Mouse (Mus musculus): ENCODE results near the gene Adarb2.
"Not testable (repeated sequence)": the region's sequence is repeated elsewhere in the genome, so short reads cannot be mapped to it uniquely, and the experiment has no call there.

Gene Adarb2

GRCm38 (mm10) chr13:8587447-8587846 lies 384.8 kb downstream of the Adarb2 start:
- DNase-seq (ENCODE audit: low spot score in 2 of 2) = no peak

DNA sequence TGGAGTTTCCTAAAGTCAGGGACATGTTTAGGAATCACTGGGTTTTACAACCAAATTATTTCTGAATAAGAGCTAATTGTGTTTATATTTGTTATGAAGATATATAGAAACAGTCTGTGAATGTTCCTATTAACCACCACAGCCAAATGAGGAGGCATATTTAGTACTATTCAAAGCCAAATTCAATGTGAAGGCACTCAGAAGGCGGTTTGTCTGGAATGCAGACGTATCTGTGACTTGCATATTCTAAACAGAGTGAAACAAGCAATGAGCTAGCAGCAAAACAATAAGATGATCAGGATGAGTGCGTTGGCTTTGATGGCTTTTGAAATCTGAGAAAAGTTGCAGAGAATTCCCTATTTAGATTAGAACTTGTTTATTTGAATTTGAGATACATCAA lies 387.8 kb downstream of the Adarb2 start:
- DNase-seq (ENCODE audit: low spot score in 2 of 2) = no peak

DNA sequence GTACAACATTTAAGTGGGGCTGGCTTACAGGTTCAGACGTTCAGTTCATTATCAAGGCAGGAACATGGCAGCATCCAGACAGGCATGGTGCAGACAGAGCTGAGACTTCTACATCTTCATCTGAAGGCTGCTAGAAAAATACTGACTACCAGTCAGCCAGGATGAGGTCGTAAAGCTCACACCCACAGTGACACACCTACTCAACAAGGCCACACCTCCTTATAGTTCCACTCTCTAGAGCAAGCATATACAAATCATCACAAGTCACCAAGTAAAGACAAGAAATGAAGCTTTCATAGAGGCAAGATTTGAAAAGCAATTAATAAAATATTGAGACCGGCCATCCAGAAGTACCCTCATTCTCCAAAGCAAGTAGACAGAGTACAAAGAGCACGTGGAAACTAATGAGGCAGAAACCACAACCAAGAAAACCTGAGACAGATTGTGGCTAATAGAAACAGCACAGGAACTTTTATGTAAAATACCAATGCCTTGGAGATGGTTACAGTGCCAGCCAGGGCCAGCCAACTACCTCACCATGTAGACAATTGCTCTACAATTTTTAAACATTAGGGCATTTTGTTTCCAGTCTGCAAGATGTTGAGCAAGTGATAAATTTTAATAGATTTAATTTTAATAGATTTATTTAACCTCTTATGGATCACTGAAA lies 394.4 kb downstream of the Adarb2 start:
- no peak for DNase-seq (ENCODE audit: low spot score in 2 of 2)

DNA sequence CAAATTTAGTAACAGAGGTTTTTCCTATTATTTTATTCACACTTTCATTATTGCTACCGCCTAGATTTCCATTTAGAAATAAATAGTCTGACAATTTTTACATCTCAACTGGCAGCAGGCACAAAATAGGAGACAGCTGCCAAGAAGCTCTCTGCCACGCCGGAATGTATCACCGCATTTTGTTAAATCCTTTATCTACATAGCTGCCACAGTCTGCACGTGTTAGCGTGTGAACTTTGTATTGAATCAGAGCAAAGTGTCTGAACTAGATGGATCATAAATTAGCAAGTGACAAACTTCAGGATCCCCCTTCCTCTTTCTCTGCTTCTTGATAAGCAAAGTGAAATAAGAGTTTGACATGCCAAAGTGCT lies 395.0 kb downstream of the Adarb2 start:
- no peak for DNase-seq (ENCODE audit: low spot score in 2 of 2)

DNA sequence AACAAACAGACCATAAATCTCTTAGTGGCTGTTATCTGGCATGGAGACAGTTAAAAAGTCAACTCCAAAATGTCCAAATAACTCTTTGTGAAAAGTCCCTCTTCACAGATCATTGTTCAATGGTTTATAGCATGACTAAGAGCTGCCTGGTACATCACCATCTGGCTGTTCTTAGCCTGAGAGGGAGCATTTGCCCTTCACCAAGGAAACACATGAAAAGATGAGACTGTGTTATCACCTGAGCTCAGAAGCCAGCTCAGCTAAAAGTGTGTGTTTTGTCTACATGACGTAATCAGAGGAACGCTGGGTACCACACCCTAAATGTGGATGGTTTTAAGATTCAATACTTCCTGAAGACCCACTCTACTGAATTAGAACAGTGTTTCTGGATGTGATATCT lies 403.0 kb downstream of the Adarb2 start:
- no peak for DNase-seq (ENCODE audit: low spot score in 2 of 2)

GRCm38 (mm10) chr13:8608040-8608439 lies 405.4 kb downstream of the Adarb2 start:
- DNase-seq (ENCODE audit: low spot score in 2 of 2) = no peak

- DNase-seq (ENCODE audit: low spot score in 2 of 2) = not testable (repeated sequence)
Measured at GRCm38 (mm10) chr13:8608918-8609317, 406.3 kb downstream of the Adarb2 start.

DNA sequence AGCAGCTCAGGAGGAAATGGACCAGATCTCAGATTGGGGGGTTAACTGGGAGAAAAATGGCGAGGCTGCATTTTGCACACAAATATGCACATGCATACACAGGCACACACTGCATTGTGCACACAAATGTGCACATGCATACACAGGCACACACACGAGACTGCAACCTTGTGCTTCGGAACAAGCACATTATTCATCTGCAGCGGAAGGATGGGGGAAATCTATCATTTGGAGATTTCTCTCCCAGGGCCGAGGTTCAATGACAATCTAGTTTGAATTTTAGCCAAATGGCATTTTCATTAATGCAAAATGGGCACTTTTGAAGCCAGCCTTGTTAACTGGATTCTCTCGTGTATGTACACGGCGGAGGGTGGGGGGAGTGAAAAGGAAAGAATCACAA lies 408.3 kb downstream of the Adarb2 start:
- DNase-seq (ENCODE audit: low spot score in 2 of 2) = no peak

GRCm38 (mm10) chr13:8612618-8613391 lies 410.1 kb downstream of the Adarb2 start:
- DNase-seq (ENCODE audit: low spot score in 2 of 2) = no peak

DNA sequence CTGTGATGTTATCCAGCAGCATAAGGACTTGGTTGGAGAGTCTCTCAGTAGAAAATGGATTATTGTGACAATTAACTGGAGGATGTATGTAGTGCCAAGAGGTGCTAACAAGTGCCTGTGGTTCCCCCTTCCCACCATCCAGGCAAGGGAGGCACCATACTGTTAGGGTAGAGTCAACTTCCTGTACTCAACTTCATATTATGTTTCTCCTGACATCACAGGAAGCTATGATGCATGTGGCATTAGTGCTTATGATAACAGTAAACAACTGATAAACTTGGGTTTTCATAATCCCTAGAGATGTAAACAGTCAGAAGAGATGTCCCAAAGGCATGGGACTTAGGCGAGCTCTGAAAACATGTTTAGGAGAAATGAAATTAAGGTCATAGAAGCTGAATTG lies 414.0 kb downstream of the Adarb2 start:
- no peak for DNase-seq (ENCODE audit: low spot score in 2 of 2)

DNA sequence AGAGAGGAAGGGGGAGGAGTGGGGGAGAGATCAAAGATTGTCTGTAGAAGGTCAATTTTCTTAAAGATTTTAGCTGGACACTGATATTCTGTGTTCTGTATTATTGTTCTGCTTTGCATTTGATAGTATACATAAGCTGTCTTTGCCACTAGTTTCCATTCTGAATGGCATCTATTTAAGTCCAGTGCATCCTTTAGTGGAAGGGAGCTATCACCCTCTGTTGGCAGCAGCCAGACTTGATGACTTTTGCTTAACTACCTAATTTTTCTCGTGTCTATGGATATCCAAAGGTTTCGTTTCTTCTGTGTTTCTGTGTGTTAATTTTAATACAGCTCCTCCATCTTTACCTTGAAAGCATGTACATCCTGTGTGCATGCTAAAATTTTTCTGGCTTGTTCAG lies 419.6 kb downstream of the Adarb2 start:
- DNase-seq (ENCODE audit: low spot score in 2 of 2) = no peak

GRCm38 (mm10) chr13:8629565-8629964 lies 426.9 kb downstream of the Adarb2 start:
- DNase-seq (ENCODE audit: low spot score in 2 of 2) = no peak

DNA sequence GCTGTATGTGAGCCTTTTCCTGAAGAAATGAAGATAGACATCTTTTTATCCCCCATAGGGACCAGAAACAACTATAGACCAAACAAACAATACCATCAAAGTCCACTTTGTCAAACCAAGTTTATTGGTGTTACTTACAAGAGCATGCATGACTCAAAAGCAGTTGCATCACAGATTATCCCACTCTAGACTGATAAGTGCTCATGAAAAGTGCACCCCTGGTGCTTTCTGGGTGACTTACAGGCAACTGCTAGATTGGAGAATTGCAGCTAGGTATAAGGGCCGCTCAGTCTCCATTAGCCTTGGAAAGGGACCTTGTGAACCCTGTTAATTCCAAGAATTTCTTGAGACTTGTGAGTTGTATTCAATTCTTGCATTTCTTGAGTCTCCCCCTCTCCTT lies 429.0 kb downstream of the Adarb2 start:
- DNase-seq (ENCODE audit: low spot score in 2 of 2) = no peak

DNA sequence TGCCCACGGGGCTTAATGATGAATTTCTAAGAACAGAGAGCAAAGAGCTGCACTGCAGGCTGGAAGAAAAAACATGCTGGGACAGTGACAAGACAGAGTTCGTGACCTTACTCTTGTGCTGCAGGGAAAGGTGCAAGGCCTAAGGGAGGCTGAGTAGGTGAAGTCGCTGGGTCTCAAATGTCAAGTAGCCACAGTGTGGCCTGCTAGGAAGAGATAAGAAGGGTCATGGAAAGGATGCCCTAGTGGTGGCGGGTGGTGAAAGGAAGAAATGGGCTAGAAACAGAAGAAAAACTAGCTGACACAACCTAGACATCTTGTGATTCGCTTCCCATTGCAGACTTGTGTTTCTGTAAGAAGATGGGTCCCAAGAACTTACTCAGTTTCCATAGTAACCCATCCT lies 429.4 kb downstream of the Adarb2 start:
- DNase-seq (ENCODE audit: low spot score in 2 of 2) = no peak

- no peak for DNase-seq (ENCODE audit: low spot score in 2 of 2)
Measured at GRCm38 (mm10) chr13:8633385-8634337, 431.0 kb downstream of the Adarb2 start.

GRCm38 (mm10) chr13:8642084-8642483 lies 439.4 kb downstream of the Adarb2 start:
- no peak for DNase-seq (ENCODE audit: low spot score in 2 of 2)

DNA sequence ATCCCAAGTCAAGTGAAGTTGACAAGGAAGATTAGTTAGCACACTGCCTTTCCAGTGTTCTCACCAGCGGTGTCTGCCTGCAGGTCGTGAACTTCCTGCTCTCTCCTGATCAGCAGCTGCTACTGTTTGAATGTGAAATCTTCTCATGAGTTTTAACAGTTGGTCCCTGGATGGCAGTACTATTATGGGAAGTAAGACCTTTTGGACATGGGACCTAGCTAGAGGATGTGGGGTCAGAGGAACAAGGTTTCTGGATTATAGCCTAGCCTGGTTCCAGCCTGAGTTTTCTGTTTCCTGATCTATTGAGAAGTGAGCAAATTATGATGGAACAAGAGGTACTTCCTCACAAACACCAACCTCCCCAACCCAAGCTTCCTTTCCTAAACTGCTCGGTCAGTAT lies 441.3 kb downstream of the Adarb2 start:
- no peak for DNase-seq (ENCODE audit: low spot score in 2 of 2)

DNA sequence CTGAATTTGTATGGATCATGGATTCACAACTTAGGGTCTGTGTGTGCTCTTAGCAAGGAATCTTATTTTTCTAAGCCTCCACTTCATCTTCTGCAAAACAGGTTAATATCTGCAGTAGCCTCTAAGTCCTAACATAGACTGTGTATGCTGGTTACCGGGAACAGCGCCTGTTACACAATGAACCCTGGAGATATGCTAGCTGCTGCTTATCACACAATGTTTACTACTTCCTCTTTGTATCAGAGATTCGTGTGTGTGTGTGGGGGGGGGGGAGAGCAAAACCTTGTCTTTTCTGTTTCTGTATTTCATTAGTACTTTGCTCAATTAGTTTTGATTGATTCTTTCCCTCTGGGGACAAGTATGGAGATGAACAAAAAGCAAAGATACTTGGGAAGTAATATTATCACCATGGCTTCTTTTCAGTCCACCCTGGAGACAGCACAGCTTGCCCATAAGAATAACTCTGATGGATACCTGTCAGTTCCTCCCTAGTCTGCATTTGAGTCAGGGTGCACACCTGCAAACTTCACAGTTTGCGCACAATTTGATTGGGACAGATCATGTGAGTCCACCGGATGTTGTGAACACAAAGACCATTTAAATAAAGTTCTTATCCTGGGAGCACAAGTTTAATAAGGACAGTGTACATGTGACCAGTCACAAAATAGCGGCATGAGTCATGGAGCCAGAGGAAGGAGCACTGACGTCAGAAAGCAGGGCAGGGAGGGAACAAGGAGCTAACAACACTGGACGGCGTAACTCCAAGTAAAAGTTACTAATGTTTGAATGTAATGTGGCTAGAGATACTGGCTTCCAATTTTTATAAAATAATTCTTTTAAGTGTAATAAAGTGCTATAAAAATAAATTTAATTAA lies 442.4 kb downstream of the Adarb2 start:
- DNase-seq (ENCODE audit: low spot score in 2 of 2) = no peak

DNA sequence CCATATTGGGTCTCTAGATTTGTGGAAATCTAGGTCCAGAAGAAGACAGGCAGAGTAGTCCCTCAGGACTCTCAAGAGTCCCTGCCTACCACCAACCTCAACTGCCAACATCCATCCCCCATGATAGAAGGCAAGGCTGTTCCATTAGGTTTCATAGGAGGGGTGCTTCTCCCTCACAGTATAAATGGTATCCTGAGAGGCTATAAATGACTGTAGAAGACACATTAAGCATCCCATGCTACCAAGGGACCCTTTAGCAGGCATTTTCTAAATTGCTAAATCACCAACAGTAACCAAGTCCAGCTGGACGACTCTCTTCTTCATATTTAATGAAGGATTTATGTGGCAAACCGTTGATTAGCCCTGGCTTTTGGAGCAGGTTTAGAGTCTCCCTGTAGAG lies 446.6 kb downstream of the Adarb2 start:
- DNase-seq (ENCODE audit: low spot score in 2 of 2) = no peak

- no peak for DNase-seq (ENCODE audit: low spot score in 2 of 2)
Measured at GRCm38 (mm10) chr13:8664615-8665240, 462.1 kb downstream of the Adarb2 start.

- no peak for DNase-seq (ENCODE audit: low spot score in 2 of 2)
Measured at GRCm38 (mm10) chr13:8677174-8677573, 474.5 kb downstream of the Adarb2 start.

All from cerebellum, postnatal 4 days (tissue).